ENCODE assay signal across 8 mouse cellular contexts in genomic region chr4:45490036-45490752, GRCm38 (mm10). TPM values are rescaled to one million over a fixed set of nuclear protein-coding genes. Genes with fewer than 3 reads are reported as not detected.
DNase-seq lines count a peak whose midpoint lies in the region; ATAC-seq and TF ChIP-seq lines count a peak whose summit lies in the region.

No protein-coding gene starts in this region.

- no peak for TF ChIP-seq CTCF in liver, adult 2 months (IDR thresholded peaks at IDR 0.05; ENCODE audit: low read depth, low read length)

- peaks cover 87% of the 10 kb centered on the region for H3K4me1 ChIP-seq in liver, adult 2 months (ENCODE audit: control insufficient read depth, insufficient read depth, low read length)
- H3K4me1 ChIP-seq in forebrain, embryonic 13.5 days = peaks cover 84% of the 10 kb centered on the region
- H3K4me1 ChIP-seq in limb, embryonic 11.5 days (ENCODE audit: control insufficient read depth, insufficient read depth, low read length) = peaks cover 76% of the 10 kb centered on the region

- ATAC-seq in forebrain, embryonic 13.5 days = peak; percentile 53
- no peak for ATAC-seq in limb, embryonic 11.5 days (ENCODE audit: insufficient number of reproducible peaks, low FRiP score, low TSS enrichment, low read depth)

- H3K9ac ChIP-seq in liver, adult 2 months (ENCODE audit: low read depth, low read length) = peak overlapping the region; percentile 40
- H3K9ac ChIP-seq in forebrain, embryonic 13.5 days = peak overlapping the region; percentile 3
- no peak overlapping the region for H3K9ac ChIP-seq in limb, embryonic 11.5 days (ENCODE audit: low read length)

- TF ChIP-seq POLR2A in liver, adult 2 months (IDR thresholded peaks at IDR 0.05; ENCODE audit: extremely low read depth, insufficient read depth, low read length) = no peak

- no peak overlapping the region for H3K4me3 ChIP-seq in liver, adult 2 months (ENCODE audit: insufficient read depth, low read depth, low read length)
- H3K4me3 ChIP-seq in forebrain, embryonic 13.5 days = no peak overlapping the region
- no peak overlapping the region for H3K4me3 ChIP-seq in limb, embryonic 11.5 days (ENCODE audit: low read depth, low read length)

- H3K9me3 ChIP-seq in forebrain, embryonic 13.5 days (replicated peaks) = no peaks in the 10 kb centered on the region
- H3K9me3 ChIP-seq in limb, embryonic 11.5 days (ENCODE audit: control insufficient read depth, low read length) = no peaks in the 10 kb centered on the region

- 29% methylated on average over 8 of the region's 8 CpGs for WGBS in liver, adult 2 months
- 3% methylated on average over 8 of the region's 8 CpGs for WGBS in forebrain, embryonic 13.5 days
- 6% methylated on average over 8 of the region's 8 CpGs for WGBS in limb, embryonic 11.5 days

- H3K27me3 ChIP-seq in liver, adult 2 months (ENCODE audit: control insufficient read depth, insufficient read depth, low read length) = no peaks in the 10 kb centered on the region
- no peaks in the 10 kb centered on the region for H3K27me3 ChIP-seq in forebrain, embryonic 13.5 days
- H3K27me3 ChIP-seq in limb, embryonic 11.5 days (ENCODE audit: control insufficient read depth, insufficient read depth, low read length) = no peaks in the 10 kb centered on the region

- H3K36me3 ChIP-seq in liver, adult 2 months (ENCODE audit: control insufficient read depth, insufficient read depth, low read length) = peaks cover 3% of the 10 kb centered on the region; the same call in 1 of the 2 replicates
- peaks cover 31% of the 10 kb centered on the region; the same call in 1 of the 2 replicates for H3K36me3 ChIP-seq in forebrain, embryonic 13.5 days (ENCODE audit: poor library complexity, severe bottlenecking)
- no peaks in the 10 kb centered on the region for H3K36me3 ChIP-seq in limb, embryonic 11.5 days (ENCODE audit: control insufficient read depth, insufficient read depth, low read length)

- no peak for DNase-seq in liver, adult 2 months (ENCODE audit: extremely low read depth, low read depth, low spot score)
- no peak for DNase-seq in liver
- peak; percentile 56 for DNase-seq in limb, embryonic 11.5 days (ENCODE audit: low spot score)
- peak; percentile 39 for DNase-seq in retina, postnatal 1 day
- DNase-seq in left cerebral cortex, adult 9 months (ENCODE audit: low spot score in 2 of 2) = no peak
- DNase-seq in cerebellum, adult 9-11 months = no peak
- DNase-seq in testis, postnatal 14 days (ENCODE audit: low spot score) = no peak

- peak overlapping the region; percentile 6 for H3K4me2 ChIP-seq in forebrain, embryonic 13.5 days
- H3K4me2 ChIP-seq in limb, embryonic 11.5 days (ENCODE audit: low read depth, severe bottlenecking) = peak overlapping the region; percentile 15; the same call in 1 of the 2 replicates

- H3K27ac ChIP-seq in liver, adult 2 months (replicated peaks; ENCODE audit: insufficient read depth, low read depth, low read length) = peak overlapping the region; percentile 45
- peak overlapping the region; percentile 84 for H3K27ac ChIP-seq in forebrain, embryonic 13.5 days
- peak overlapping the region; percentile 53; the same call in 1 of the 2 replicates for H3K27ac ChIP-seq in limb, embryonic 11.5 days (replicated peaks; ENCODE audit: low read depth, low read length)

- peaks cover 37% of the 10 kb centered on the region; the same call in 1 of the 2 replicates for H3K79me2 ChIP-seq in liver, adult 2 months (ENCODE audit: control insufficient read depth, insufficient read depth, low read length)

RNA-seq across cellular contexts. Expression of gene Shb, which starts 42.1 kb away (rescaled TPM):
- total RNA-seq in liver, adult 2 months (2014; rRNA removed) = 16.1 and 17.1 TPM in 2 replicates
- polyA plus RNA-seq in liver, adult 2 months (2012; rRNA removed) = 42.1 and 65.7 TPM in 2 replicates
- 6.5 and 7.2 TPM in 2 replicates for polyA plus RNA-seq in forebrain, embryonic 13.5 days (2015; fragmentation: Nextera tagmentation; extraction: Ambion mirVana)
- 6.4 and 6.5 TPM in 2 replicates for polyA plus RNA-seq in limb, embryonic 11.5 days (2014; fragmentation: Nextera tagmentation; extraction: Ambion mirVana)

Comparison
In these comparisons a context has a peak if more than half of its experiments do, and no peak if none do; other contexts are left out.
1. DNase-seq: peak in limb, embryonic 11.5 days (single experiment) and retina, postnatal 1 day (single experiment); none in liver, adult 2 months (single experiment), liver (single experiment), left cerebral cortex, adult 9 months (0 of 2), cerebellum, adult 9-11 months (single experiment) and testis, postnatal 14 days (single experiment).
2. Peak in every context shown above with its lines, with median percentiles within 50 percentile points of each other: H3K27ac ChIP-seq.